Mouse (Mus musculus) stomach, postnatal 0 days (tissue): Measurements from ENCODE around the gene Atxn7l3.
A peak's percentile ranks its signal among the peaks of the same experiment; 100 is the strongest.

Experiments
- CTCF ChIP-seq: IDR thresholded peaks from 2 replicates; pipeline ENCODE4 v1.5.1; 2016; ENCODE audit warnings: antibody characterized with exemption, low read depth, mild to moderate bottlenecking, moderate library complexity
- EP300 ChIP-seq: optimal IDR thresholded peaks from 2 replicates; pipeline ENCODE3; 2016; ENCODE audit warnings: antibody characterized with exemption

- no peak for TF ChIP-seq EP300
- peak; percentile 51 for TF ChIP-seq CTCF
These were observed 43.2 kb upstream of the Atxn7l3 start for GRCm38 (mm10) chr11:102339624-102340023.
